Mouse (Mus musculus) E14TG2a.4 (cell line): ENCODE measurements around the gene Fthl17b.
"Not testable (repeated sequence)": the region's sequence is repeated elsewhere in the genome, so short reads cannot be mapped to it uniquely, and the experiment has no call there.

Source experiments
- CTCF ChIP-seq: conservative IDR thresholded peaks from 2 replicates; pipeline ENCODE4 v1.5.1; 2014; ENCODE audit warnings: low read length
- NANOG ChIP-seq: IDR thresholded peaks from 2 replicates; pipeline ENCODE4 v1.6.1; 2014; ENCODE audit warnings: borderline replicate concordance, low read length, mixed read lengths
- POU5F1 ChIP-seq: IDR thresholded peaks from 2 replicates; pipeline ENCODE4 v1.6.1; 2014; ENCODE audit warnings: low read length, borderline replicate concordance

DNA sequence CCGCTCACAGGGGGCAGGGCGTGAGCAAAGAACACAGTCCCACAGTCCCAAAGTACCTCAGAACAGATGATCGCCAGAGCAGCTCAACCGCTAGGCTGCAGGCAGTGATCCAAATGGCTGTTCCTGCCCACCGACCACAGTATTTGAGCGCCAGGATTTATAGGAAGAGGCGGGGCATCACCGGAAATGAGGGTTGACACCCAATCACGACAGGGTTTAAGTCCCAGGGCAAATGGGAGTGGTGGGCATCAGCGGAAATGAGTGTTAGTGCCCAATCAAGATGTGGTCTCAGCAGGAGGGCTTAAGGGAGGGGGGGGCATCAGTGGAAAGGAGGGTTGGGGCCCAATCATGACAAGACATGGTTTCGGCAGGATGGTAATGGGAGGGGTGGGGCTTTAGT lies at the start of gene Fthl17b:
- not testable (repeated sequence) for TF ChIP-seq CTCF, POU5F1, NANOG
